Mouse (Mus musculus): Measurements from ENCODE around the gene Sbsn. TPM values are rescaled to one million over a fixed set of nuclear protein-coding genes. Genes with fewer than 3 reads are reported as not detected.

The Sbsn gene
- total RNA-seq, 2 experiments from 2014 or later = 4.1 to 4.6 TPM

GRCm38 (mm10) chr7:30749824-30750606, 1.3 kb upstream of the Sbsn start:
- DNase-seq (ENCODE audit: low spot score in 2 of 2) = no peak

GRCm38 (mm10) chr7:30757001-30757400, 5.7 kb downstream of the Sbsn start:
- DNase-seq (ENCODE audit: low spot score in 2 of 2) = no peak

- peak in 1 of 2 experiments; percentile 36 for DNase-seq (ENCODE audit: low spot score in 2 of 2)
Observed at GRCm38 (mm10) chr7:30758853-30759252, 7.6 kb downstream of the Sbsn start.

GRCm38 (mm10) chr7:30761769-30762352, 10.6 kb downstream of the Sbsn start:
- no peak for DNase-seq (ENCODE audit: low spot score in 2 of 2)

GRCm38 (mm10) chr7:30763456-30763855, 12.2 kb downstream of the Sbsn start, which contains the start of gene Dmkn:
Dmkn (plus strand) TSS chr7:30763756.
- no peak for DNase-seq (ENCODE audit: low spot score in 2 of 2)

- DNase-seq (ENCODE audit: low spot score in 2 of 2) = no peak
Observed at GRCm38 (mm10) chr7:30765173-30765572, 13.9 kb downstream of the Sbsn start.

- no peak for DNase-seq (ENCODE audit: low spot score in 2 of 2)
Observed at GRCm38 (mm10) chr7:30766408-30766807, 15.1 kb downstream of the Sbsn start.

- no peak for DNase-seq (ENCODE audit: low spot score in 2 of 2)
Observed at GRCm38 (mm10) chr7:30769236-30769635, 18.0 kb downstream of the Sbsn start.

- no peak for DNase-seq (ENCODE audit: low spot score in 2 of 2)
Observed at GRCm38 (mm10) chr7:30776104-30776503, 24.8 kb downstream of the Sbsn start.

- DNase-seq (ENCODE audit: low spot score in 2 of 2) = no peak
Observed at GRCm38 (mm10) chr7:30777081-30777579, 25.9 kb downstream of the Sbsn start.

- DNase-seq (ENCODE audit: low spot score in 2 of 2) = no peak
Observed at GRCm38 (mm10) chr7:30777911-30778310, 26.6 kb downstream of the Sbsn start.

- DNase-seq (ENCODE audit: low spot score in 2 of 2) = no peak
Observed at GRCm38 (mm10) chr7:30781792-30782191, 30.5 kb downstream of the Sbsn start.

- no peak for DNase-seq (ENCODE audit: low spot score in 2 of 2)
Observed at GRCm38 (mm10) chr7:30782658-30783057, 31.4 kb downstream of the Sbsn start.

- DNase-seq (ENCODE audit: low spot score in 2 of 2) = no peak
Observed at GRCm38 (mm10) chr7:30785154-30785553, 33.9 kb downstream of the Sbsn start.

- DNase-seq (ENCODE audit: low spot score in 2 of 2) = no peak
Observed at GRCm38 (mm10) chr7:30785721-30786546, 34.7 kb downstream of the Sbsn start.

GRCm38 (mm10) chr7:30787377-30788022, 36.2 kb downstream of the Sbsn start, which contains the start of gene Krtdap:
Krtdap (plus strand) TSS chr7:30787896.
- no peak for DNase-seq (ENCODE audit: low spot score in 2 of 2)

- no peak for DNase-seq (ENCODE audit: low spot score in 2 of 2)
Observed at GRCm38 (mm10) chr7:30790141-30790540, 38.9 kb downstream of the Sbsn start.

GRCm38 (mm10) chr7:30791921-30792320, 40.6 kb downstream of the Sbsn start:
- no peak for DNase-seq (ENCODE audit: low spot score in 2 of 2)

- no peak for DNase-seq (ENCODE audit: low spot score in 2 of 2)
Observed at GRCm38 (mm10) chr7:30794921-30795320, 43.6 kb downstream of the Sbsn start.

- no peak for DNase-seq (ENCODE audit: low spot score in 2 of 2)
Observed at GRCm38 (mm10) chr7:30796790-30797189, 45.5 kb downstream of the Sbsn start.

GRCm38 (mm10) chr7:30800653-30801052, 49.4 kb downstream of the Sbsn start:
- no peak for DNase-seq (ENCODE audit: low spot score in 2 of 2)
